Mouse (Mus musculus): ENCODE results near the gene Tuba3a.

GRCm38 (mm10) chr6:125230571-125230970, 55.3 kb downstream of the Tuba3a start:
- TF ChIP-seq CHD2 (IDR thresholded peaks at IDR 0.05; ENCODE audit: low read depth, low read length) (no peak), HCFC1 (IDR thresholded peaks at IDR 0.05; ENCODE audit: borderline replicate concordance, insufficient read depth, low read length) (no peak), MAFK (IDR thresholded peaks at IDR 0.05; ENCODE audit: insufficient read depth, low read depth, low read length) (no peak)

All from ES-E14 (cell line).